31 mouse cellular contexts compared by ENCODE assay signal in genomic region chr17:70455036-70455435, GRCm38 (mm10).
A peak's percentile ranks its signal among the peaks of the same experiment; 100 is the strongest.
DNase-seq lines count a peak whose midpoint lies in the region; ATAC-seq lines count a peak whose summit lies in the region.
"Had no signal": no experiment of that assay in that cellular context is flagged by ENCODE, and none has a peak within 500 bp of the region (broad histone marks: within the 10 kb centered on the region; RNA-seq: fewer than 3 reads in every experiment).

No protein-coding gene starts in this region.

- no peaks in the 10 kb centered on the region for H3K4me1 ChIP-seq in heart, embryonic 10.5 days
- H3K4me1 ChIP-seq in forebrain, embryonic 13.5 days, result no peaks in the 10 kb centered on the region
- H3K4me1 ChIP-seq: embryonic facial prominence, embryonic 10.5 days; embryonic facial prominence, embryonic 13.5 days; forebrain, embryonic 12.5 days; heart, embryonic 12.5 days; heart, embryonic 15.5 days; hindbrain, embryonic 10.5 days; hindbrain, embryonic 13.5 days had no signal

- no peak overlapping the region for H3K4me3 ChIP-seq in heart, embryonic 10.5 days
- no peak overlapping the region for H3K4me3 ChIP-seq in forebrain, embryonic 13.5 days
- H3K4me3 ChIP-seq: embryonic facial prominence, embryonic 10.5 days; embryonic facial prominence, embryonic 13.5 days; erythroblast, embryonic 14.5 days; forebrain, embryonic 12.5 days; heart, embryonic 12.5 days; heart, embryonic 15.5 days; hindbrain, embryonic 10.5 days; hindbrain, embryonic 13.5 days had no signal

- H3K27me3 ChIP-seq in heart, embryonic 10.5 days (ENCODE audit: insufficient read depth, poor library complexity, severe bottlenecking), result no peaks in the 10 kb centered on the region
- H3K27me3 ChIP-seq in forebrain, embryonic 13.5 days, result no peaks in the 10 kb centered on the region
- H3K27me3 ChIP-seq: CH12.LX; embryonic facial prominence, embryonic 13.5 days; forebrain, embryonic 12.5 days; heart, embryonic 12.5 days; heart, embryonic 15.5 days; hindbrain, embryonic 13.5 days had no signal

- peak; percentile 76 for DNase-seq in heart, adult 11 months
- no peak for DNase-seq in heart, embryonic 10.5 days (ENCODE audit: low spot score)
- DNase-seq in thymus, postnatal 10 days (ENCODE audit: low spot score in 2 of 2), result peak; percentile 11 to 27
- peak; percentile 33 to 55 for DNase-seq in thymus, postnatal 36 days
- no peak for DNase-seq in urinary bladder, adult 2 months (ENCODE audit: low spot score)
- no peak for DNase-seq in lung, adult 18-20 months
- DNase-seq: adrenal gland, adult 2 months; adrenal gland, postnatal 25 days; cerebellum, adult 11-12 months; cerebellum, adult 8-10 months; cerebellum, postnatal 10 days; cerebellum, postnatal 36 days; gastrocnemius, postnatal 10 days; gastrocnemius, postnatal 36 days; heart, postnatal 10 days; heart, postnatal 36 days had no signal

- H3K27ac ChIP-seq in heart, embryonic 10.5 days, result no peak overlapping the region
- H3K27ac ChIP-seq in forebrain, embryonic 13.5 days, result no peak overlapping the region
- H3K27ac ChIP-seq: embryonic facial prominence, embryonic 10.5 days; embryonic facial prominence, embryonic 13.5 days; forebrain, embryonic 12.5 days; heart, embryonic 15.5 days; hindbrain, embryonic 10.5 days; hindbrain, embryonic 13.5 days had no signal

- H3K9ac ChIP-seq in forebrain, embryonic 13.5 days, result no peak overlapping the region
- H3K9ac ChIP-seq: embryonic facial prominence, embryonic 13.5 days; forebrain, embryonic 12.5 days; heart, embryonic 12.5 days; heart, embryonic 15.5 days; hindbrain, embryonic 13.5 days had no signal

- H3K4me2 ChIP-seq in forebrain, embryonic 13.5 days, result no peak overlapping the region
- H3K4me2 ChIP-seq: embryonic facial prominence, embryonic 13.5 days; forebrain, embryonic 12.5 days; heart, embryonic 12.5 days; heart, embryonic 15.5 days; hindbrain, embryonic 13.5 days had no signal

- no peaks in the 10 kb centered on the region for H3K9me3 ChIP-seq in heart, embryonic 10.5 days
- 0 out of 2 replicates have a peak, but pooled peaks cover 3% of the 10 kb centered on the region for H3K9me3 ChIP-seq in forebrain, embryonic 13.5 days (replicated peaks)
- H3K9me3 ChIP-seq: embryonic facial prominence, embryonic 10.5 days; embryonic facial prominence, embryonic 13.5 days; forebrain, embryonic 12.5 days; heart, embryonic 12.5 days; heart, embryonic 15.5 days; hindbrain, embryonic 10.5 days; hindbrain, embryonic 13.5 days had no signal

- WGBS in heart, embryonic 10.5 days, result 82% methylated on average over 7 of the region's 7 CpGs
- 91% methylated on average over 7 of the region's 7 CpGs for WGBS in forebrain, embryonic 13.5 days

- peak; percentile 45; the same call in 1 of the 2 replicates for ATAC-seq in common myeloid progenitor, adult 5-6 weeks (replicated peaks; ENCODE audit: low read depth, poor library complexity, severe bottlenecking)
- ATAC-seq in forebrain, embryonic 13.5 days, result no peak
- ATAC-seq: forebrain, embryonic 16.5 days; hindbrain, embryonic 16.5 days; Patski had no signal

- no peaks in the 10 kb centered on the region for H3K36me3 ChIP-seq in heart, embryonic 10.5 days
- H3K36me3 ChIP-seq in forebrain, embryonic 13.5 days (ENCODE audit: poor library complexity, severe bottlenecking), result no peaks in the 10 kb centered on the region
- H3K36me3 ChIP-seq: embryonic facial prominence, embryonic 10.5 days; embryonic facial prominence, embryonic 13.5 days; forebrain, embryonic 12.5 days; G1E; heart, embryonic 12.5 days; heart, embryonic 15.5 days; hindbrain, embryonic 10.5 days; hindbrain, embryonic 13.5 days had no signal

Comparison
In these comparisons a context has a peak if more than half of its experiments do, and no peak if none do; other contexts are left out.
1. DNase-seq: peak in heart, adult 11 months (single experiment), thymus, postnatal 10 days (2 of 2) and thymus, postnatal 36 days (2 of 2); none in heart, embryonic 10.5 days (single experiment), urinary bladder, adult 2 months (single experiment) and lung, adult 18-20 months (0 of 2).